Mouse (Mus musculus): ENCODE measurements at regions not wholly inside any gene's neighbourhood (a gene's known extent, or its start where the extent isn't known, plus 50 kb on each side); places are given as distances from the start of the nearest gene placed in this dataset.

- no peak for TF ChIP-seq CTCF (IDR thresholded peaks at IDR 0.05; ENCODE audit: low read depth, low read length)
- no peak for TF ChIP-seq POLR2A (IDR thresholded peaks at IDR 0.05; ENCODE audit: insufficient read depth, low read length)
Measured at GRCm38 (mm10) chr2:159055780-159056179, 261.2 kb downstream of the Dhx35 start.

Measured in ES-Bruce4 (cell line).